Mouse (Mus musculus): ENCODE measurements around the gene Noct.
"Not testable (repeated sequence)": the region's sequence is repeated elsewhere in the genome, so short reads cannot be mapped to it uniquely, and the experiment has no call there.

Gene Noct

GRCm38 (mm10) chr3:51204897-51205296, 19.4 kb upstream of the Noct start:
- DNase-seq (ENCODE audit: low read depth) = no peak

DNA sequence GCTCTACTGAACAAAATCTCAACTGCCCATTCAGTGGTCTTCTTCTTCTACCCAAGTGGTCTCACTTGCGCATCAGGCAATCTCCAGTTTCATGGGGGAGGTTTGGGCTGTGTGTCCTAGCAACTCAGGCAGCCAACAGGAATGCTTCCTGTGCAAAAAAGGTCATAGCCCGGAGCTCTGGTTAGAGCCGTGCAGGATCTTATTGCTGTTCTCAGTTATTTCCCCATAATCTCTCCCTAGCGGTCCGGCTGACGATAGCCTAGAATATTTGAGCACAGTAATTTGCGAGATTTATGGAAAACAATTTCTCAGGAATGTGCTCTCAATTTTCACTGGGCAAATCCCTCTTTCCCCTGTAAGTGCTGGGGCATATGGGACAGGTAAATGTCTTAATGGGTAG, 17.7 kb upstream of the Noct start:
- DNase-seq (ENCODE audit: low read depth) = no peak

- DNase-seq (ENCODE audit: low read depth) = no peak
Measured at GRCm38 (mm10) chr3:51208633-51209032, 15.6 kb upstream of the Noct start.

- DNase-seq (ENCODE audit: low read depth) = no peak
Measured at GRCm38 (mm10) chr3:51209503-51210314, 14.5 kb upstream of the Noct start.

DNA sequence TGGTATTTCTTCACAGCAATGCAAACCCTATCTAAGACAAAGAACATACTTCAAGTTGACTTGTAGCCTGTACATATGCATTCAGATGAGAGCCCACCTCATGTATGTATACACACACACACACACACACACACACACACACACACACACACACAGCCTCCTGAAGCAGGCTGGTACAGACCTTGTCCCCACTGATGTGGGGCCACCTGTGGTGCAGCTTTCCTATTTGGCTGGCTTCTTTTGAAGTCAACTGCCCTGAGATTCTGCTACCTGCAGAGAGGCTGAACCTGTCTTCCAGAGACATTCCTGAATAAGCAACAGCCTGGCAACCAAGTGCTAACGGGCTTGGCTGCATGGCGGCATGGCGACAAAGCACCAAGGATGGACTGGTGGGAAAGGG, 13.8 kb upstream of the Noct start:
- no peak for DNase-seq (ENCODE audit: low read depth)

GRCm38 (mm10) chr3:51213111-51213510, 11.1 kb upstream of the Noct start:
- DNase-seq (ENCODE audit: low read depth) = no peak

DNA sequence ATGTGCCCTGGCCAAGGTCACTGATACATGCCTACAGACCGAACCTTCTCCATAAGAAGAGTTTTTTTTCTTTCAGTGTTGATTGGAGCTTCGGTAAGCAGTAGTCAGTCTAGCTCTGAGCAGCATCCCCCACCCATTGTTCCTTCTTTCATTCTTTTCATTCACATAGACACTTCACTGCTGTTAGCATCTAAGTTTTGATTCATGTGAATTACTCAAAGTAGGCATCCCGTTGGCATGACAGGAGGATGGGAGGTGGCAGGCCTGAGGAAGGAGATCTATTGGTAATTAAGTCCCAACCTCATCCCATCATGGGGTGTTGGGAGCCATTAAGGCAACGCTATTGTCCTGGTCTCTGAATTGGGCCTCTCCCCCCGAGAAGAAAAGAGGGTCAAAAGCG, 8.6 kb upstream of the Noct start:
- no peak for DNase-seq (ENCODE audit: low read depth)

DNA sequence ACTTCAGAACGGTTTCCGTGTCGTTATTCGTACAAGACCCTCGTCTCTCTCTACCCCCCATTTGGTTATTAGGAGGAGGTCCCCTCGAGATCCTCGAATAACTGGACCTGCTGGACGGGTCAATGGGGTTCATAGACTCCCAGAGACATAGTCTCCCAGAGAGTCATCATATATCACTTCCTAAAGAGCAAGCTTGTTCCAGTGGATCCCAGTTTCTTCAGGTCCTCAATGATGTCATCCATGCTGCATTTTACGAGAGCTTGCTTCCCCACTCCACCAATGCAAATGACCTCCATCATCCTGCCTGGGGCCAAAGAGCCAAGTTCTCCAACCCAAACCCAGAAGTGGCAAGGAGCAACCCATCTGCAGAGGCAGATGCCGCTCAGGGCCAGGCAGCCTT, 7.9 kb upstream of the Noct start:
- not testable (repeated sequence) for DNase-seq (ENCODE audit: low read depth)

- DNase-seq (ENCODE audit: low read depth) = not testable (repeated sequence)
Measured at GRCm38 (mm10) chr3:51218385-51218784, 5.9 kb upstream of the Noct start.

DNA sequence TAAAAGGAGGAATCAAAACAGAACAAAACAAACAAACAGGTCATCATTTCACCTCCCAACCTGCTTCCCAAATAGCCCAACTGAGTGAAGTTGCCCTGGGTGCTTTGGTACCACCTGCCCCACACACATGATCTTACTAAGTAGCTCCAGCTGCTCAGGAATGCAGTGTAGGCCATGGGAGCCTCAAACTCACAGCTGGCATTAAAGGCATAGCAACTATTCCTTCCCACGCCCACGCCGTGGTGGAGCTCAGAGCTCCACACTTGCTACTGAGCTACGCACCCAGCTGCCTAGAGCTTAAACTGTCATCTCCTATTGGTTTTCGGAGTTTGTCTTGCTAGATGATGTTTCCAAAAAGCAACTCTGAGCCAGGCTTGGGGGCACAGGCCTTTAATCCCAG, 5.0 kb upstream of the Noct start:
- no peak for DNase-seq (ENCODE audit: low read depth)

- DNase-seq (ENCODE audit: low read depth) = no peak
Measured at GRCm38 (mm10) chr3:51220846-51221245, 3.4 kb upstream of the Noct start.

GRCm38 (mm10) chr3:51221847-51222246, 2.4 kb upstream of the Noct start:
- DNase-seq (ENCODE audit: low read depth) = no peak

GRCm38 (mm10) chr3:51222302-51222701, 1.9 kb upstream of the Noct start:
- DNase-seq (ENCODE audit: low read depth) = no peak

- peak; percentile 34 for DNase-seq (ENCODE audit: low read depth)
Measured at GRCm38 (mm10) chr3:51222834-51223460, 1.3 kb upstream of the Noct start.

DNA sequence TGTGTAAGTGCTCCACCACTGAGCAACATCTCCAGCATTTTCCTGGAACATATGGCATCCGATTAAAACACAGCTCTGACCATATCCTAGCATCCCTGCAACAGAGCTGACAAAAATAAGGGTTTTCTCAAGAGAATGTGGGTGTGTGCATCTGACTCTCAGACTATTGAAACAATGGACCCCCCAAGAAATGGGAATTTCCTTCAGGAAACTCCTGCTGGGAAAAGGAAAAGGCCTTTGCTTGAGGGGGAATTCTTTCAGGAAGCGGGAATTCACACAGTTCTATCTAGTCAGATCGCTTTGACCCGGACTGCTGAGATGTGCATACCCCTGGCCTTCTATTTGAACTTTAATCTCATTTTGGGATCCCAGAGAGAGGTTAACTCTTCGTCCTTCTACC, 691 bp upstream of the Noct start:
- DNase-seq (ENCODE audit: low read depth) = no peak

GRCm38 (mm10) chr3:51225226-51225750, 1.0 kb downstream of the Noct start:
- no peak for DNase-seq (ENCODE audit: low read depth)

DNA sequence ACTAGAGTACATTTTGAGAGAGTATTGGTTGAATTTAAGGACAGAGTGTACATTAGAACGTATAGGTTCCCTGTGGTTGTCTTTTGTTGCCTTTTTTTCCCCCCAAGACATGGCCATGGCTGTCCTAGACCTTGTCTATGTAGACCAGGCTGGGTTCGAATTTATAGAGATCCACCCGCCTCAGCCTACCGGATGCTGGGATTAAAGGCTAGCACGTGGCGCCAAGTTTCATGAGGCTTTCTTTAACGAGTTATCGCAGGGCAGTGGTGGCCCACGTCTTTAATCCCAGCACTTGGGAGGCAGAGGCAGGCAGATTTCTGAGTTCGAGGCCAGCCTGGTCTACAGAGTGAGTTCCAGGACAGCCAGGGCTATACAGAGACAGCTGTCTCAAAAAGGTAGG, 1.7 kb downstream of the Noct start:
- DNase-seq (ENCODE audit: low read depth) = no peak

GRCm38 (mm10) chr3:51226601-51227000, 2.4 kb downstream of the Noct start:
- peak; percentile 75 for DNase-seq (ENCODE audit: low read depth)

DNA sequence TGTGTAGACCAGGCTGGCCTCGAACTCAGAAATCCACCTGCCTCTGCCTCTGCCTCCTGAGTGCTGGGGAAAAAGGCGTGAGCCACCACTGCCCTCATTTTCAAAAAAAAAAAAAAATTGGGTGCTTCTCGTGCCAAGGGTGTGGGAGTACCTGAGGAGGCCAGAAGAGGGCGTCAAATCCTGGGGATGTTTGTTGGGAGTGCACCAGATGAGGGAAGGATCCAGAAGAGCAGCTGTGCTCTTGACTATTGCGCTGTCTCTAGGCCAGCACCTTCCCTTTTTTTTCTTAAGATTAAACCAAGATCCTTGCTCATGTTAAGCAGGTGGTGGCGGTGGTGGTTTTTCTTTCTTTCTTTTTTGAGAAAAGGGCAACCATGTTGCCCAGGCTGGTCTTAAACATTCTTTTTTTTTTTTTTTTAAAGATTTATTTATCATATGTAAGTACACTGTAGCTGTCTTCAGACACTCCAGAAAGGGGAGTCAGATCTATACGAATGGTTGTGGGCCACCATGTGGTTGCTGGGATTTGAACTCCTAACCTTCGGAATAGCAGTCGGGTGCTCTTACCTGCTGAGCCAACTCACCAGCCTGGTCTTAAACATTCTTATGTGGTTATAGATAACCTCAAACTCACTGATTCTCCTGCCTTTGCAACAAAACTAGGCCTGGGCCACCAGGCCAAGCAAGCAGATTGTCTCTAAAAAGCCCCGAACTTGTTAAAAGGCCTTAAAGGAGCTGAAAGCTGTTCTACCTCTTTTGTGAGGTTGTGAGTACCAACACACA, 4.0 kb downstream of the Noct start:
- DNase-seq (ENCODE audit: low read depth) = peak; percentile 75

- DNase-seq (ENCODE audit: low read depth) = no peak
Measured at GRCm38 (mm10) chr3:51228821-51229205, 4.6 kb downstream of the Noct start.

GRCm38 (mm10) chr3:51229226-51229625, 5.0 kb downstream of the Noct start:
- DNase-seq (ENCODE audit: low read depth) = no peak

GRCm38 (mm10) chr3:51230146-51230835, 6.0 kb downstream of the Noct start:
- no peak for DNase-seq (ENCODE audit: low read depth)
